Mouse (Mus musculus): ENCODE data around the gene Snx30. TPM values are rescaled to one million over a fixed set of nuclear protein-coding genes. Genes with fewer than 3 reads are reported as not detected.

Snx30 gene
- polyA plus RNA-seq, 1 experiment from 2014 or later = 13.4 TPM

DNA sequence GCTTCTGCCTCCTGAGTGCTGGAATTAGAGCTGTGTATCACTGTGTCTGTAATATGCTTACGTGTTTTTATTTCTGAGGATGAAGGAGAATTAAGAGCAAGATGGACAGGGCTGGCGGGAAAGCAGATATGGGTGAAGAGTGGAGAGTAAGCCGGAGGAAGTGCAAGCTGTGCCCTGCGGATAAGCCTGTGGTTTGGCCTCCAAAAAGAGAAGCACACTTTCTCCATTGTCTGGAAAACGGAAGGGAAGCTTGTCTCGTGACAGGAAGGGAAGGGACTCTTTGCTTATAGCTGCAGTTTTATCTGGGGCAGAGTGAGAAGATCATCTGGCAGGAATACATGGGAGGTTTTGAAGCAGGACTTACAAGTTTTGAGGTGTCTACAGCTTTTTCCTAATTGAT is 58.2 kb downstream of the Snx30 start:
- Histone ChIP-seq H3K27me3 (no peaks in the 10 kb centered on the region), H3K27ac (no peak overlapping the region), H3K4me2 (no peak overlapping the region), H3K4me3 (replicated peaks) (no peak overlapping the region), H3K9me3 (no peaks in the 10 kb centered on the region), H3K4me1 (peaks cover 9% of the 10 kb centered on the region; the same call in 1 of the 2 replicates), H3K9ac (no peak overlapping the region), H3K36me3 (replicated peaks) (no peaks in the 10 kb centered on the region)
- WGBS = 76% methylated on average over 6 of the region's 6 CpGs
- no peak for ATAC-seq (ENCODE audit: low FRiP score)

DNA sequence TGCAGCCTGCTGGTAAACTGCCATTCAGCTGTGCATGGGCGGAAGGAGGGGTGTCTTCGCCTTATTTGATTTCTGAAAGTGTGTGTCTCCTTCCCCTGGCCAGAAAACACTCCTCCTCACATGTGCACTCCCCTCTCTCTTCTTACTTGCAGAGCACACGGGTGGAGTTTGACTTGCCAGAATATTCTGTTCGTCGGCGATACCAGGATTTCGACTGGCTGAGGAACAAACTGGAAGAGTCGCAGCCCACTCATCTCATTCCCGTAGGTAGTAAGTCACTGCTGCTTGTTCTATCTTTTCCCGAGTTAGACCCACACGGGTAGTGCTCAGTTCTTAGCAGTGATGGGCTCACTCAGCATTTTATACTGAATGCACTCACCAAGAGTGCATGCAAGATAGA is 62.4 kb downstream of the Snx30 start:
- Histone ChIP-seq H3K4me2 (no peak overlapping the region), H3K27ac (no peak overlapping the region), H3K36me3 (replicated peaks) (no peaks in the 10 kb centered on the region), H3K27me3 (no peaks in the 10 kb centered on the region), H3K4me3 (replicated peaks) (no peak overlapping the region), H3K9me3 (no peaks in the 10 kb centered on the region), H3K9ac (no peak overlapping the region), H3K4me1 (0 out of 2 replicates have a peak, but pooled peaks cover 2% of the 10 kb centered on the region)
- WGBS = 90% methylated on average over 11 of the region's 11 CpGs
- ATAC-seq (ENCODE audit: low FRiP score) = no peak

DNA sequence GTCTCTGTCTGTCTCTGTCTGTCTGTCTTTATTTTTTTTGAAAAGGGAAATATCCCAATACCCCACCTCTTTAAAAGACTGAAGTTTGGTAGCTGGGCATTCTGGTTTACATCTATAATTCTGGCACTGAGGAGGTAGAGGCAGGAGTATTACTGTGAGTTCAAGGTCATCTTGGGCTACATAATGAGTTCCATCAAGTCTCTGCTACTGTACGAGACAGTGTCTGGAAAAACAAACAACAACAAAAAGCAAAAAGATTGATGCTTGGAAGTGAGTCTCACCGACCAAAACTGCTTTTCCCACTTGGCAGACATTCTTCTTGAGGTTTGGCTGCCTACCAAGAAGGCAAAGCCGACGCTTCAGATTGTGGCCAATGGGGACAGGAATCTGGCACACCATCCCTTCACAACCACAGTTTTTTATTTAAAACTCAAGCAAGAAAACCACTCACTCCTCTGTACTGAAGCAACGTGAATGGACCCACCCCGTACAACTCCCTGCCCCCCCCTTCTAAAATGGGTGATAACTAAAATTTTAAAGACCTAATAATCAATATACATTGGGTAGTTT is 63.9 kb downstream of the Snx30 start:
- H3K9ac ChIP-seq = no peak overlapping the region
- no peaks in the 10 kb centered on the region for H3K27me3 ChIP-seq
- no peaks in the 10 kb centered on the region for H3K36me3 ChIP-seq (replicated peaks)
- no peak for ATAC-seq (ENCODE audit: low FRiP score)
- no peak overlapping the region for H3K27ac ChIP-seq
- no peak overlapping the region for H3K4me3 ChIP-seq (replicated peaks)
- WGBS = 87% methylated on average over 6 of the region's 6 CpGs
- H3K4me1 ChIP-seq = peaks cover 10% of the 10 kb centered on the region; the same call in 1 of the 2 replicates
- H3K4me2 ChIP-seq = no peak overlapping the region
- no peaks in the 10 kb centered on the region for H3K9me3 ChIP-seq

DNA sequence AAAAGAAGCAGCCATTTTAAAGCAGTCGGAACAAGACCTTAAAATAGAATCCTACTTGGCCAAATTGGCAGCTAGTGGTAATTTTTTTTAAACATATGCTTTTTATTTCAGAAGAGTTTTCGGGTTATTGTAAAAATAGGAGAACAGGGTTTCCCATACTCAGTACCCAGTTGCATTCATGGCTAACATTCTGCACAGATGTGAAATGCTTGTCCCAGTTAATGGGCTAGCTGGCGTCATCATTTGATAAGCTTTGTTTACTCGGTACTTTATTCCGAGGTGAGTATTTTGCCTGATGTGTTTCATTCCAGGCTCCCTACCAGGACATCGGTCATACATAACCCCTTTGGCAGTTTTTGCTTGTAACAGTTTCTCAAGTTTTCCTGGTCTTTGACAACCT is 64.8 kb downstream of the Snx30 start:
- Histone ChIP-seq H3K27me3 (no peaks in the 10 kb centered on the region), H3K36me3 (replicated peaks) (no peaks in the 10 kb centered on the region), H3K27ac (no peak overlapping the region), H3K4me2 (no peak overlapping the region), H3K4me3 (replicated peaks) (no peak overlapping the region), H3K4me1 (peaks cover 10% of the 10 kb centered on the region; the same call in 1 of the 2 replicates), H3K9ac (no peak overlapping the region), H3K9me3 (no peaks in the 10 kb centered on the region)
- 96% methylated on average over 6 of the region's 6 CpGs for WGBS
- no peak for ATAC-seq (ENCODE audit: low FRiP score)

DNA sequence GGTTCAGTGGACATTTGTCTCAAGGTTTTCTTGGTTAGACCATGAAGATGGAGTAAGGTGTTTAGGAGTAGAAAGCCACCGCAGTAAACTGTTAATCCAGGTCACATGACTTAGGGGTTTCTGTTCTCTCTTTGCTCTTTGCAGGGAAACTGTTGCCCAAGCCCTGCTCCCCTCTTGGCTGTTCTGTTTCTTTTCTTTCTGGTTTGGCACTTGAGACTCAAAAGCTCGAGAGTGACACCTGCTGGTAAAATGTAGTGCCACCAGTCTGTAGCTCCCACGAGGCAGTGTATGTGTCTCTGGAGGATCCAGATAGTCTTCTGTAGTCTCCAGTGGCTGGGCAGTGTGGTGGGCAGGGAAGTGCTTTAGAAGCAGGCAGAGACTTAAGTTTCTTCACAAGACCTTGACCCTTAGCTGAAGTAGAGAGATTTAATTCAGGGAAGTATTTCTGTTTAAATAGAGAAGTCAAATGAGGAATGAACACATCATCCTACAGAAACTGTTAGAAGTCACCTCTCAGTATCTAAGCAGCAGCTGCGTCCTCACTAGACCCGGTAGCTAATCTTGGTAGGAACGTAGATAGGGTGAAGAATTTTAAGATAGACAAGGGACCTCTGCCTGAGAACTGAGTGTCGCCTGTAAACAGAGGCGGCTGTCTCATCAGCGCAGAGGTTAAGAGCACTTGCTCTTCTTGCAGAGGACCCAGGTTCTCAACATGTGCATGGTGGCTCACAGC is 65.4 kb downstream of the Snx30 start:
- Histone ChIP-seq H3K9me3 (no peaks in the 10 kb centered on the region), H3K4me2 (no peak overlapping the region), H3K36me3 (replicated peaks) (no peaks in the 10 kb centered on the region), H3K27me3 (no peaks in the 10 kb centered on the region), H3K9ac (no peak overlapping the region), H3K4me1 (peaks cover 10% of the 10 kb centered on the region; the same call in 1 of the 2 replicates), H3K4me3 (replicated peaks) (no peak overlapping the region), H3K27ac (no peak overlapping the region)
- peak; percentile 65 for ATAC-seq (ENCODE audit: low FRiP score)
- 62% methylated on average over 9 of the region's 9 CpGs for WGBS

DNA sequence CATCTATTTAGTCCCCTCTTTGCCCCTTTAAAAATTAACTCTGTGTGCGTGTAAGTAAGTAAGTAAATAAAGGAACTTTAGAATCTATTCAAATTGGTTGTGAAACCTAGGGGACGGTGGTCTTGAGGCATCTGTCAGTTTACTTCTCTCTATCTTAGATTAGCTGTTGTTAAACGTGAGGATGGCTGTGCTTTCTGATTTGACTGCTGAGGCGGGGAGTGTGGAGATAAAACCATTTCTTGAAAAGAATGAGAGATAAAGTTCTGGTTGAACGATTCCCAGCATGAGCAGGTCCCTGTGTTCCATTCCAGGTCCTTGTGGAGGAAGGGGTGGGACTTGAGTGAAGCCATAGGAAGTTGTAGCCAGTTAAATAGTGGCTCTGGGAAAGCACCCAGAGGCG is 67.6 kb downstream of the Snx30 start:
- WGBS = 37% methylated on average over 6 of the region's 6 CpGs
- no peak overlapping the region for H3K27ac ChIP-seq
- no peak overlapping the region for H3K4me2 ChIP-seq
- ATAC-seq (ENCODE audit: low FRiP score) = no peak
- no peaks in the 10 kb centered on the region for H3K36me3 ChIP-seq (replicated peaks)
- H3K4me3 ChIP-seq (replicated peaks) = no peak overlapping the region
- no peaks in the 10 kb centered on the region for H3K9me3 ChIP-seq
- peaks cover 10% of the 10 kb centered on the region for H3K4me1 ChIP-seq
- H3K9ac ChIP-seq = no peak overlapping the region
- H3K27me3 ChIP-seq = no peaks in the 10 kb centered on the region

DNA sequence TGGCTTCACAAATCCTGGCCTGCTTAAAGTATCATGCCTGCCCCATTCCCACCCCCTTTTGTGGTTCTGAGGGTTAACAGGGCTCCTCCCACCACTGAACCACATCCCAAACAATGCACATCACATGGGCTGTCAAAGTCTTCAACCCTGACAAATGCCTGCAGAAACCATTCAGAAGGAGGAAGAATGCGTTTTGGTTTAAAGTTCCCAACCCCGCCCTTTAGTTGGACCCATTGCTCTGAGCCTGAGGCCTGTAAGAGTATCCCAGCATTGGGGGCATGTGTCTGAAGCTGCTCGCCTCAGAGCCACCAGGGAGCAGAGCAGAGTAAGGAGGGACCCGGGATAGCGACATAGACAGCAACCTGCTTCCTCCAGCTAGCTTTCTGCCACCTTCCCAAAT is 68.2 kb downstream of the Snx30 start:
- peaks cover 10% of the 10 kb centered on the region for H3K4me1 ChIP-seq
- 38% methylated on average over 5 of the region's 5 CpGs for WGBS
- no peaks in the 10 kb centered on the region for H3K27me3 ChIP-seq
- no peak for ATAC-seq (ENCODE audit: low FRiP score)
- no peak overlapping the region for H3K27ac ChIP-seq
- no peak overlapping the region for H3K4me3 ChIP-seq (replicated peaks)
- no peaks in the 10 kb centered on the region for H3K9me3 ChIP-seq
- H3K36me3 ChIP-seq (replicated peaks) = no peaks in the 10 kb centered on the region
- H3K4me2 ChIP-seq = no peak overlapping the region
- no peak overlapping the region for H3K9ac ChIP-seq

DNA sequence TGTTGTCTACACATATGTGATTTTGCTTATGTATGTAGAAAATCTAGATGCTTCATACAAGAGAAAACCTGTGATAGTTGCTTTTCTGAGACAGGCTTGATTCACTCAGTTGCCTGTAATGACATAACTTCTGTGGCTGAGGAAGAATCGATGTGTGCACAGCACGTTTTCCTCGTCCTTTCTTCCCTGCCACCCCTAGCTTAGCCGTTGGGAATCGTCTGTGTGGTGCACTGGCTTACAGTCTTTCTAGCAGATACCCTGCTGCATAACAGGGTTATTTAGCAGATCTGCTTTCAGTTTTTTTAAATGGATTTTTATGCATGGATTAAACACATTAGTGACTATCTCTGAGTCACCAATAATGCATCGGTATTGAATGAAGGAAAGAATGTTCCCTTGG is 70.9 kb downstream of the Snx30 start:
- peaks cover 7% of the 10 kb centered on the region for H3K4me1 ChIP-seq
- ATAC-seq (ENCODE audit: low FRiP score) = peak; percentile 31; the same call in 1 of the 2 replicates
- peaks cover 12% of the 10 kb centered on the region for H3K36me3 ChIP-seq (replicated peaks)
- no peaks in the 10 kb centered on the region for H3K9me3 ChIP-seq
- WGBS = 74% methylated on average over 6 of the region's 6 CpGs
- no peak overlapping the region for H3K4me2 ChIP-seq
- H3K9ac ChIP-seq = no peak overlapping the region
- no peak overlapping the region for H3K27ac ChIP-seq
- no peak overlapping the region for H3K4me3 ChIP-seq (replicated peaks)
- H3K27me3 ChIP-seq = no peaks in the 10 kb centered on the region

DNA sequence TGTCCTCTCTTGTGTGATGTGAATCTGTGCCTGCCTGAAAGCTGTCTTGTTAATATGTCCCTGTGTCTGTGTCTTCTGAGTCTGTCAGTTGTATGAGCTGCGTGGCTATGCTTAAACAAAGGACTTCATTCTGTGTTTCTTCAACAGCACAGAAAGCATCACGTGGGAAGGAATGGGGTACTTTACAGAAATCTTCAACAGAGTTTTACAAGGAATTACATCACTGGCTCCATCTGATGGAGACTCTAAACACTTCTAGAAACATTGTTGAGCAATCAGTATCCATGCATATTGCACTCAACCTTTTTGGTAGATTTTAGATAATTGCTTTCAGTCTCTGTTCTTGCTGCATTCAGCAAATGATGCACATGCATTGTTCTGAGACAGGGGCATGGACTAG is 71.4 kb downstream of the Snx30 start:
- Histone ChIP-seq H3K4me3 (replicated peaks) (no peak overlapping the region), H3K9me3 (no peaks in the 10 kb centered on the region), H3K27me3 (no peaks in the 10 kb centered on the region), H3K36me3 (replicated peaks) (peaks cover 14% of the 10 kb centered on the region), H3K4me2 (no peak overlapping the region), H3K9ac (no peak overlapping the region), H3K4me1 (peaks cover 7% of the 10 kb centered on the region), H3K27ac (no peak overlapping the region)
- ATAC-seq (ENCODE audit: low FRiP score) = peak; percentile 39; the same call in 1 of the 2 replicates
- WGBS = 41% methylated on average over 2 of the region's 2 CpGs

DNA sequence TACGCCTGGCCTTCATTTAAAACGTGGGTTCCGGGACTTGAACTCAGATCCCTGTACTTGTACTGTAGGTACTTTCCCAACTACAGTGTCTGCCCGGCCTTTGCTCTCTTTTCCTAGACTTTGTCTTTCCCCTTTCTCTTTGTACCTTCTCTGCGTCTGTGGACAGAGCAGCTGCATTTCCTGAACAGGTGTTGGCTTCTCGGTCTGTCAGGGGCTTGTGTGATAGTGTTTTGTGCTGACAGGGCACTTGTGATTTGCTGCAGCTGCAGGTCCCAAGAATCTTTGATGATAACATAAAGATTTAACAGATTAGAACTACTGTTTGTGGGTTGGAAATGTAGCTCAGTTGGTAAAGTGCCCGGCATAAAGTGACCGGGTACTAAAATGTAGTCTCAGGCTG is 73.0 kb downstream of the Snx30 start:
- WGBS = 90% methylated on average over 8 of the region's 8 CpGs
- peaks cover 3% of the 10 kb centered on the region for H3K4me1 ChIP-seq
- H3K27me3 ChIP-seq = no peaks in the 10 kb centered on the region
- peaks cover 23% of the 10 kb centered on the region for H3K36me3 ChIP-seq (replicated peaks)
- no peak overlapping the region for H3K4me3 ChIP-seq (replicated peaks)
- H3K9ac ChIP-seq = no peak overlapping the region
- no peaks in the 10 kb centered on the region for H3K9me3 ChIP-seq
- ATAC-seq (ENCODE audit: low FRiP score) = no peak
- no peak overlapping the region for H3K27ac ChIP-seq
- no peak overlapping the region for H3K4me2 ChIP-seq

DNA sequence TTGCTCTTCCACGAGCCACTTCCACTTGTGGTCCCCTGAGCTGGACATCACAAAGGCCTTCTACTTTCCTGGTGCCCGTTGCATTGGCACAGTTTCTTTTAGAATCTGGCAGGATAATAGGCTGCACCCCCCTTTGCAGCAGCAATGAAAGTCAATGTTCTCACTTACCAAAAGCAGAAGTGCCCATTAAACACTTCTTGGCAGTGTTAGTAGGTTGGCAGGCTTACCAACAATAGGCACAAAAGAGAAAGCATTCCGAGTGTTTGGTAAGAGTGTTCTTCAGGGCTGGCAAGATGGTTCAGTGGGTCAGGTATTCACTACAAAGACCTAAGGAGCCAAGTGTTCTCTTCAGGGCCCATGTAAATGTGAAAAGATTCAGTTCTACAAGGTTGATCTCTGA is 73.8 kb downstream of the Snx30 start:
- Histone ChIP-seq H3K9me3 (no peaks in the 10 kb centered on the region), H3K27ac (no peak overlapping the region), H3K9ac (no peak overlapping the region), H3K4me3 (replicated peaks) (no peak overlapping the region), H3K27me3 (no peaks in the 10 kb centered on the region), H3K4me2 (no peak overlapping the region), H3K36me3 (replicated peaks) (peaks cover 23% of the 10 kb centered on the region), H3K4me1 (no peaks in the 10 kb centered on the region; the same call in 1 of the 2 replicates)
- ATAC-seq (ENCODE audit: low FRiP score) = no peak
- 79% methylated on average over 3 of the region's 3 CpGs for WGBS

DNA sequence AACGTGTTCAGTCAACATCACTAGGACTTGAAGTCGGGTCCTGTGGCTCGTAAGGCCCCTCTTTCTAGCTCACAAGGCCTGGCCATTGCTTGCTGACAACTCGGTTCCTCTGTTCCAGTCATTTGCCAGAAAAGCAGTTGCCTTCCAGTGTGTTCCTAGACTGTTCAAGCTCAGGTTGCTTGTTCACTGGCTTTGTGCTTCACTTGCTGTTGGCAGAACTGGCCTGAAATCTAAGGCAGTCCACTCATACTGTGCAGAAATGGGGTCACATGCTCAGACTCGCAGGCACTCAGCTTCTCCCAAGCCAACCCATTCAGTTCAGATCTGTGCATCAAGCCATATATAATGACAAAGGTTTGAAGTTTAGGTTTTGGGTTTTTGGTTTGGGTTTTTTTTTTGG is 75.1 kb downstream of the Snx30 start:
- no peak overlapping the region for H3K4me2 ChIP-seq
- no peak for ATAC-seq (ENCODE audit: low FRiP score)
- no peak overlapping the region for H3K27ac ChIP-seq
- H3K27me3 ChIP-seq = no peaks in the 10 kb centered on the region
- H3K9ac ChIP-seq = no peak overlapping the region
- peaks cover 28% of the 10 kb centered on the region for H3K36me3 ChIP-seq (replicated peaks)
- no peaks in the 10 kb centered on the region; the same call in 1 of the 2 replicates for H3K4me1 ChIP-seq
- no peak overlapping the region for H3K4me3 ChIP-seq (replicated peaks)
- H3K9me3 ChIP-seq = no peaks in the 10 kb centered on the region
- 94% methylated on average over 5 of the region's 5 CpGs for WGBS

DNA sequence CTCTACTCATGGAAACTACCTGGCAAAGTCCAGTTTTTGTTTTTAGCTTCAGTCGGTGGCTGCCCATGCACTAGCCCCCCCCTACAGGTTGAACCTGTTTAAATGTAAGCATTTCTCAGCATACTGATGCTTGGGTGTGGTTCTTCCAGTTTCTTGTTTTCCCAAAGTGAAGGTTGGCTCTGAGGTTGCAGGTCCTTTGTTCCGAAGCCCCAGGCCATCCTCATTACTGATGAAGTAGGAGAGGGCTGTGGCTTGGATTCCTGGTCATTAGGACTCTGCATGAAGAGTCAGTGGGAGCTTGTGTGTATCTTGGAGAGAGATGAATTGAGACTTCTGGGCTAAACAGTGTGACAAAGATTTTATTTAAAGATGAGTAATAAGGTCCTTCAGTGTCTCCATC is 75.6 kb downstream of the Snx30 start:
- ATAC-seq (ENCODE audit: low FRiP score) = no peak
- H3K27me3 ChIP-seq = no peaks in the 10 kb centered on the region
- WGBS = 88% methylated on average over 2 of the region's 2 CpGs
- peaks cover 29% of the 10 kb centered on the region for H3K36me3 ChIP-seq (replicated peaks)
- no peak overlapping the region for H3K9ac ChIP-seq
- no peaks in the 10 kb centered on the region; the same call in 1 of the 2 replicates for H3K4me1 ChIP-seq
- H3K4me3 ChIP-seq (replicated peaks) = no peak overlapping the region
- H3K9me3 ChIP-seq = no peaks in the 10 kb centered on the region
- no peak overlapping the region for H3K27ac ChIP-seq
- H3K4me2 ChIP-seq = no peak overlapping the region
